Mouse (Mus musculus): ENCODE results near the gene Cap2. TPM values are rescaled to one million over a fixed set of nuclear protein-coding genes. Genes with fewer than 3 reads are reported as not detected.

Cap2 gene
- polyA plus RNA-seq, 1 experiment from 2014 or later, result 9.4 TPM

- Histone ChIP-seq H3K9ac (no peak overlapping the region), H3K4me2 (replicated peaks) (no peak overlapping the region), H3K9me3 (no peaks in the 10 kb centered on the region), H3K27me3 (replicated peaks) (no peaks in the 10 kb centered on the region), H3K27ac (no peak overlapping the region), H3K36me3 (no peaks in the 10 kb centered on the region), H3K4me1 (no peaks in the 10 kb centered on the region), H3K4me3 (no peak overlapping the region)
- 39% methylated on average over 4 of the region's 4 CpGs for WGBS
- no peak for ATAC-seq (ENCODE audit: low FRiP score, low read depth)
Measured at GRCm38 (mm10) chr13:46653671-46654070, 152.0 kb downstream of the Cap2 start.

GRCm38 (mm10) chr13:46654566-46654965 lies 152.9 kb downstream of the Cap2 start:
- no peaks in the 10 kb centered on the region for H3K4me1 ChIP-seq
- 85% methylated on average over 5 of the region's 5 CpGs for WGBS
- no peak overlapping the region for H3K27ac ChIP-seq
- H3K9me3 ChIP-seq, result no peaks in the 10 kb centered on the region
- no peak overlapping the region for H3K4me3 ChIP-seq
- H3K27me3 ChIP-seq (replicated peaks), result no peaks in the 10 kb centered on the region
- ATAC-seq (ENCODE audit: low FRiP score, low read depth), result no peak
- no peaks in the 10 kb centered on the region for H3K36me3 ChIP-seq
- H3K9ac ChIP-seq, result no peak overlapping the region
- no peak overlapping the region for H3K4me2 ChIP-seq (replicated peaks)

- H3K4me2 ChIP-seq (replicated peaks), result no peak overlapping the region
- no peaks in the 10 kb centered on the region for H3K27me3 ChIP-seq (replicated peaks)
- WGBS, result 92% methylated on average over 5 of the region's 5 CpGs
- no peaks in the 10 kb centered on the region for H3K4me1 ChIP-seq
- no peaks in the 10 kb centered on the region for H3K36me3 ChIP-seq
- H3K9ac ChIP-seq, result no peak overlapping the region
- no peak overlapping the region for H3K4me3 ChIP-seq
- H3K9me3 ChIP-seq, result no peaks in the 10 kb centered on the region
- ATAC-seq (ENCODE audit: low FRiP score, low read depth), result no peak
- H3K27ac ChIP-seq, result no peak overlapping the region
Measured at GRCm38 (mm10) chr13:46659211-46659610, 157.6 kb downstream of the Cap2 start.

GRCm38 (mm10) chr13:46663461-46663964 lies 161.9 kb downstream of the Cap2 start:
- ATAC-seq (ENCODE audit: low FRiP score, low read depth), result no peak
- H3K4me3 ChIP-seq, result no peak overlapping the region
- H3K4me1 ChIP-seq, result peaks cover 2% of the 10 kb centered on the region; the same call in 1 of the 2 replicates
- H3K27me3 ChIP-seq (replicated peaks), result no peaks in the 10 kb centered on the region
- 42% methylated on average over 4 of the region's 4 CpGs for WGBS
- H3K27ac ChIP-seq, result no peak overlapping the region
- no peak overlapping the region for H3K9ac ChIP-seq
- H3K4me2 ChIP-seq (replicated peaks), result no peak overlapping the region
- H3K9me3 ChIP-seq, result no peaks in the 10 kb centered on the region
- H3K36me3 ChIP-seq, result no peaks in the 10 kb centered on the region

GRCm38 (mm10) chr13:46669048-46669619 lies 167.5 kb downstream of the Cap2 start, which contains the start of gene Fam8a1:
Gene Fam8a1 (plus strand): TSS chr13:46669522.
- under 1% methylated on average over 46 of the region's 46 CpGs for WGBS
- no peaks in the 10 kb centered on the region for H3K9me3 ChIP-seq
- peak within 1 kb of the TSS; percentile 95 for H3K4me3 ChIP-seq
- peak within 1 kb of the TSS; percentile 91 for H3K4me2 ChIP-seq (replicated peaks)
- no peaks in the 10 kb centered on the region for H3K27me3 ChIP-seq (replicated peaks)
- H3K36me3 ChIP-seq, result peaks cover 26% of the 10 kb centered on the region; the same call in 1 of the 2 replicates
- H3K9ac ChIP-seq, result peak within 1 kb of the TSS; percentile 94
- H3K4me1 ChIP-seq, result peaks cover 14% of the 10 kb centered on the region
- ATAC-seq (ENCODE audit: low FRiP score, low read depth), result peak; percentile 95
- peak within 1 kb of the TSS; percentile 42 for H3K27ac ChIP-seq

- peak overlapping the region; percentile 95 for H3K4me3 ChIP-seq
- H3K27me3 ChIP-seq (replicated peaks), result no peaks in the 10 kb centered on the region
- peaks cover 14% of the 10 kb centered on the region for H3K4me1 ChIP-seq
- H3K9me3 ChIP-seq, result no peaks in the 10 kb centered on the region
- peaks cover 31% of the 10 kb centered on the region; the same call in 1 of the 2 replicates for H3K36me3 ChIP-seq
- peak; percentile 71 for ATAC-seq (ENCODE audit: low FRiP score, low read depth)
- under 1% methylated on average over 93 of the region's 96 CpGs for WGBS
- H3K27ac ChIP-seq, result peak overlapping the region; percentile 42
- H3K9ac ChIP-seq, result peak overlapping the region; percentile 94
- peak overlapping the region; percentile 91 for H3K4me2 ChIP-seq (replicated peaks)
Measured at GRCm38 (mm10) chr13:46669620-46670271, 168.1 kb downstream of the Cap2 start.

- Histone ChIP-seq H3K4me3 (peak overlapping the region; percentile 95), H3K27me3 (replicated peaks) (no peaks in the 10 kb centered on the region), H3K9me3 (no peaks in the 10 kb centered on the region), H3K36me3 (peaks cover 37% of the 10 kb centered on the region; the same call in 1 of the 2 replicates), H3K27ac (no peak overlapping the region), H3K4me1 (peaks cover 14% of the 10 kb centered on the region), H3K9ac (peak overlapping the region; percentile 94; the same call in 1 of the 2 replicates), H3K4me2 (replicated peaks) (peak overlapping the region; percentile 91)
- no peak for ATAC-seq (ENCODE audit: low FRiP score, low read depth)
- 70% methylated on average over 9 of the region's 9 CpGs for WGBS
Measured at GRCm38 (mm10) chr13:46670514-46670913, 168.9 kb downstream of the Cap2 start.

- WGBS, result 89% methylated on average over 2 of the region's 2 CpGs
- H3K9ac ChIP-seq, result no peak overlapping the region
- no peak overlapping the region for H3K4me3 ChIP-seq
- H3K9me3 ChIP-seq, result no peaks in the 10 kb centered on the region
- ATAC-seq (ENCODE audit: low FRiP score, low read depth), result no peak
- no peaks in the 10 kb centered on the region for H3K27me3 ChIP-seq (replicated peaks)
- H3K4me1 ChIP-seq, result peaks cover 7% of the 10 kb centered on the region
- peaks cover 50% of the 10 kb centered on the region for H3K36me3 ChIP-seq
- H3K4me2 ChIP-seq (replicated peaks), result no peak overlapping the region
- no peak overlapping the region for H3K27ac ChIP-seq
Measured at GRCm38 (mm10) chr13:46674601-46675000, 173.0 kb downstream of the Cap2 start.

- Histone ChIP-seq H3K36me3 (peaks cover 50% of the 10 kb centered on the region), H3K9ac (no peak overlapping the region), H3K27ac (no peak overlapping the region), H3K9me3 (no peaks in the 10 kb centered on the region), H3K4me2 (replicated peaks) (no peak overlapping the region), H3K4me3 (no peak overlapping the region), H3K4me1 (no peaks in the 10 kb centered on the region), H3K27me3 (replicated peaks) (no peaks in the 10 kb centered on the region)
- no peak for ATAC-seq (ENCODE audit: low FRiP score, low read depth)
- WGBS, result 84% methylated on average over 4 of the region's 4 CpGs
Measured at GRCm38 (mm10) chr13:46677721-46678120, 176.1 kb downstream of the Cap2 start.

- H3K9me3 ChIP-seq, result no peaks in the 10 kb centered on the region
- no peak overlapping the region for H3K27ac ChIP-seq
- H3K4me1 ChIP-seq, result no peaks in the 10 kb centered on the region
- H3K27me3 ChIP-seq (replicated peaks), result no peaks in the 10 kb centered on the region
- H3K36me3 ChIP-seq, result peaks cover 44% of the 10 kb centered on the region
- H3K4me2 ChIP-seq (replicated peaks), result no peak overlapping the region
- no peak overlapping the region for H3K4me3 ChIP-seq
- ATAC-seq (ENCODE audit: low FRiP score, low read depth), result no peak
- no peak overlapping the region for H3K9ac ChIP-seq
- WGBS, result 87% methylated on average over 2 of the region's 2 CpGs
Measured at GRCm38 (mm10) chr13:46682921-46683320, 181.3 kb downstream of the Cap2 start.

- no peak for ATAC-seq (ENCODE audit: low FRiP score, low read depth)
- H3K4me1 ChIP-seq, result no peaks in the 10 kb centered on the region
- H3K36me3 ChIP-seq, result peaks cover 40% of the 10 kb centered on the region
Measured at GRCm38 (mm10) chr13:46683370-46683769, 181.7 kb downstream of the Cap2 start.

GRCm38 (mm10) chr13:46690559-46691241 lies 189.1 kb downstream of the Cap2 start:
- Histone ChIP-seq H3K4me1 (peaks cover 4% of the 10 kb centered on the region; the same call in 1 of the 2 replicates), H3K27ac (no peak overlapping the region), H3K9ac (no peak overlapping the region), H3K4me3 (no peak overlapping the region), H3K4me2 (replicated peaks) (no peak overlapping the region), H3K36me3 (peaks cover 45% of the 10 kb centered on the region), H3K27me3 (replicated peaks) (no peaks in the 10 kb centered on the region), H3K9me3 (no peaks in the 10 kb centered on the region)
- no peak for ATAC-seq (ENCODE audit: low FRiP score, low read depth)
- 87% methylated on average over 4 of the region's 4 CpGs for WGBS

More at GRCm38 (mm10) chr13:46683370-46683769, 181.7 kb downstream of the Cap2 start:
- Histone ChIP-seq H3K27ac (no peak overlapping the region), H3K9ac (no peak overlapping the region), H3K4me3 (no peak overlapping the region), H3K4me2 (replicated peaks) (no peak overlapping the region), H3K9me3 (no peaks in the 10 kb centered on the region), H3K27me3 (replicated peaks) (no peaks in the 10 kb centered on the region)
- WGBS, result 98% methylated on average over 1 of the region's 1 CpGs
